Mouse (Mus musculus) cerebellum, postnatal 25 days (tissue): ENCODE measurements around the gene Ppp1r15a.
A peak's percentile ranks its signal among the peaks of the same experiment; 100 is the strongest.
"Not testable (repeated sequence)": the region's sequence is repeated elsewhere in the genome, so short reads cannot be mapped to it uniquely, and the experiment has no call there.

ENCODE experiments used
- DNase-seq, 2 experiments: peaks; one replicate each; pipeline ENCODE4 v3.0.0; 2021; ENCODE audit warnings: mixed read lengths in 2 of 2

Gene Ppp1r15a

DNA sequence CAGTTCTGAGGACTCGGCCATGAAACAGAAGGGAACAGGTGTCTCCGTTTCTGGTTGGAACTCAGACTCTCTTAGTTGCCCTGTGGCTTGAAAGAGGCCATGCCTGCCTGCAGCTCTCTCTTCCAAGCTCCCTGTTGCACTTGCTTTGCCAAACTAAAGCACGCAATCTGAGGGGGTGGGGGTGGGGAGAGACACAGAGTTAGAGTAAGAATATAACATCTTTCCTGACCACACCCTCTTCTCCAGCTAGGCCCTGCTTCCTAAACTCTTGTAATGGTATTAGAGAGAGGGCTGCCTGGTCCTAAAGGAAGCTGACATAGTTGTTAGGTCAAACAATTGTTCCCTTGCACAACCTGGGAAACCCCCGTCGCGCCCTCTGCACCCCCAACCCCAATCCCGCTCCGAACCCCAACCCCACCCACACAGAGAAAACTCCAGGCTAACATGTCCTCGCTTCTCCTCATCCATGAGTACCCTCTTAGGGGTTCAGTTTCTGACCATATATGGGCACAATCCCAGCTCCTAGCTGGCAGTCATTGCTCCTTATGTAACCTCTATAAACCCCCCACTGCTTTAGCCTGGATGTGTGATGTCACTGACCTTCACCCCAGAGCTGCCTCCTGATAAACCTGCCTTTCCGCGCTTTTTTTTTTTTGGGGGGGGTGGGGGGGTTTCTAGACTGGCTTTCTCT lies 24.9 kb upstream of the Ppp1r15a start:
- no peak for DNase-seq

DNA sequence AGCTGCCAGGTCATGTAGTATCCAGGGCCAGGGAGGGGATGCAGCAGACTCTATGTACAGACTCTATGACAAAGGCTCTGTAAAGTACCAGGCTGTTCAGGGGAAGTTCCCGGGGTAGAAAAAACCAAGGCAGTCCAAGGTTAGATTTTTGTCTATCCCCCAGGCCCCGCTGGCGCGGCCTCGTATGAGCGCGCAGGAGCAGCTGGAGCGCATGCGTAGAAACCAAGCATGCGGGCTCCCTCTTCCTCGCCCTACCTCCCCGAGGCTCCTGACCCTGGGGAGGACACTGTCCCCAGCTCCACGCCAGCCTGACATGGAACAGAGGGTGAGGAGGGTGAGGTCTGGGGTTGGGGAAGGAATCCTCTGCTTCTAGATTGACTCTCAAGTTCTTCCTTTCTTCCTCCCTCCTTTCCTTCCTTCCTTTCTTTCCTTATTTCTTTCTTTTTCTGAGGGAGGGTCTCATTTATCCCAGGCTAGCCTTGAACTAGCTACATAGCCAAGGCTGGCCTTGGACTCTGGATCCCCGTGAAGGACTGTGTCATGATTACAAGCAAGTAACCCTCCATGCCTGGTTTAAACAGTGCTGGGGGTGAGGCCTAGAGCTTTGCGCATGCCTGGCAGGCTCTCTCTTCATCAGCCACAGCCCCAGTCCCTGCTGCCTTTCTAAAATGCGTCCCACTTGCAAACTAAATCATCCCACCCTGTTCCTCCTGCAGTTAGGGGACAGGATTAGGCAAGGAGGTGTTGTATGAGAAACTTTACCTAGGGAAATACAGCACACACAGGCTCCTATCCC lies 23.8 kb upstream of the Ppp1r15a start:
- no peak for DNase-seq

DNA sequence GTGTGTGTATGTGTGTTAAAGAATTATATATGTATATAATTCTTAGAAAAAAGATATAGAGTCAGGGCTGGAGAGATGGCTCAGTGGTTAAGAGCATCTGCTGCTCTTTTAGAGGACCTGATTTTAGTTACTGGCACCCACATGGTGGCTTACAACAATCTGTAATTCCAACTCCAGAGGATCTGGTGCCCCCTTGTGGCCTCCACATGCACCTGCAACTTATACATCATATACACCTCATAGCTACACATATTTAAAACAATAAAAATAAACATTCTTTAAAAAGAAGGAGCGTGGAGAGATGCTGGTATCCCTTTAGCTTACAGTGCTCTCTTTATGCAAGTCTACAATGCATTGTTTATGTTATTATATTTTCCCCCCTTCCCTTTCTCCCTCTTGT lies 18.5 kb upstream of the Ppp1r15a start:
- no peak for DNase-seq

DNA sequence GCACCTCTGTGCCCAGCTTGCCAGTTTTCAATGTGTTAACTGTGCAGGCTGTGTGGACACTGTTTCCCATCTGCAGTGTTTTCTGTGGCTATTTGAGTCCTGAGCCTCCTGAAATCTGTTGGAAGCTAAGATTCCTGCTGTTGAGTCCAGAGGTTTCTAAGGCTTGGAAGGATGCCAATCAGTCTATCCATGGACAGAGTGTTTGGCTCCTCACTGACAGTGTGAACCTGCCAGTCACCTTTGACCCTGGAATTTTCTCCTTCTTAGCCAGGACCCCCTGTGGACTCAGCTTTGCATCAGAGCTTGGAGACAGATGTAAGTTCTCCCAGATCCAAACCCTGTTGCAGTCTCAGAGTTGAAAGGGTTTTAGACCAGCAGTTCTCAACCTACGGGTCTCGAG lies 14.1 kb upstream of the Ppp1r15a start:
- no peak for DNase-seq

DNA sequence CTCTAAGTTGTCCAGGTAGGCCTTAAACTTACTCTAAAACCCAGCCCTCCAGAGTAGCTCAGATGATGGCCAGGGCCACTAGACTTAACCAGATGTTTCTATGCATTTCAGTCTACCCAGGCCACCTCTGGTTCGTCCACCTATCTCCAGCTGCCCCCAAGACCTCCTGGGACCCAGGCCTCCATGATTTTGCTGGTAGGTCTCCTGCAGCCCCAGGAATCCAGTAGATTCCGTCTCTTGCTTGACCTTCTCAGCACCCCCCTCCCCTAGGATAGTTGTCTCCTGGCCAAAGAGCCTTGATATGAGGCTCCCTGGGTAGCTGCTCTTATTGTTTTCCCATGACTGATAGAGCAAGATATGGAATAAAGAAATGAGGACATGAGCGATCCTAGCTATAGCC lies 13.0 kb upstream of the Ppp1r15a start:
- DNase-seq: no peak

DNA sequence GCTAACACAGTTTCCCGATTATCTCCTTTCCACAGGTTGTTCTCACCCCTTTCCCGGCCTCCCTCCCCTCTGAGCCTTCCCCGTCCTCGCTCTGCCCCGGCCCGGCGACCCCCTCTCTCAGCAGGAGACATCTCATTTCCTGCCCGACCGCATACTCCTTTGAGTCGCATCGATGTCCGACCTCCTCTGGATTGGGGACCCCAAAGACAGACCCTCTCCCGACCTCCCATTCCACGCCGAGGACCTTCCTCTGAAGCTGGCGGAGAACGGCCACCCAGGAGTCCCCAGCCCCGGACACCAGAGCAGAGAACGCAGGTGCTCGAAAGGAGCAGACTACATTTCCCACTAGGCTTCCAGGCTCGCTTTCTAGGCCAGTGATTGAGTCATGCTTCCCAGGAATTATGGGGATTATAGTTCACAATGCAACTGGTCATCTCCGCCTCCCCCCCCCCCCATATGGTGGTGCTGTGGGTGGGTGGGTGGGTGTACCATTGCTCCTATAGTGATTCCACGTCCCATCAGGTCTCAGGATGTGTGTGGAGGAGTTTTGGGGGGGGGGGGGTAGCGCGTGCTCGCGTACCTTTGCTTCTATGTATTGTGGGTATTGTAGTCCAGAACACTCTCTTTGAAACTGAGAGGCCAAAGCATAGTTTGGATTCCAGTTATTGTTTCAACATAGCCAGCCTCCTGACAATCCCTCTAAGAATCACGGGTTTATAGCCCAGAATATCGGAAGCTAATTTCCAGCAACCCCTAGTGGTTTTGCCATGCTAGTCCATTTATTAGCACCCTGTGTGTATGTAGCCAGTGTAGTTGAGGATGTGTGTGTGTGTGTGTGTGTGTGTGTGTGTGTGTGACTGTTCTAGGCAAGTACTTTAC lies 12.3 kb upstream of the Ppp1r15a start:
- peak; percentile 72 to 78 for DNase-seq

DNA sequence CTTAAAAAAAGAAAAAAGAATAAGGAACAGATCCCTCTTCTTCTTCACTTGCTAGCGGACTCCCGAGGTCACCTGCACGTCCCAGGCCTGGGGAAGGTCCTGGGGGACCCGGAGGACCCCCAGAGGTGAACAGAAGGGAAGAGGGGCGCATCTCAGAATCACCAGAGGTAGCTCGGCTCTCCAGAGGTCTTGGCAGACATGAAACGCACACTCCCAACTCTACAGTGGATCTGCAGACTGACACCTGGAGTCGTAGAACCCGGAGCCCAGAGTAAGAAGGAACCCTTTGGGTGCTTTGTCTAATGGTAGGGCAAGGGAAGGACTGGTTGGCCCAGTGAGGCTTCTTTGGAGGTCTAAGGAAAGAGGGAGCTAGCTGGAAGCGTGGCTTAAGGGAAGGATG lies 11.5 kb upstream of the Ppp1r15a start:
- peak in 1 of 2 experiments; percentile 17 for DNase-seq

DNA sequence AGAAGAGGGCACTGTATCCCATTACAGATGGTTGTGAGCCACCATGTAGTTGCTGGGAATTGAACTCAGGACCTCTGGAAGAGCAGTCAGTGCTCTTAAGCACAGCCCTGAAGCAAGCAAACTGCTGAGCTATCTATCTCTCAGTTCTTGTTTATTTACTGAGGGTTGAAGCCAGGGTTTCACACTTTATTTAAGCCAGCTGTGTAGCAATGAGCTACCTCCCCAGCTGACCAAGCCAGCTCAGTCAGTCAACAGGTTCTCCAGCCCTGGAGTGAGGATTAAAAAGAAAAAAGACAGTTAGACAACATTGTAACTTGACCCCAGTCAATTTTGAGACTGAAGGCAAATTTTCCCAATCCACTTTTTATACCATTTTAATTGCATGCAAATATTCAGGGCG lies 9.6 kb upstream of the Ppp1r15a start:
- no peak for DNase-seq

DNA sequence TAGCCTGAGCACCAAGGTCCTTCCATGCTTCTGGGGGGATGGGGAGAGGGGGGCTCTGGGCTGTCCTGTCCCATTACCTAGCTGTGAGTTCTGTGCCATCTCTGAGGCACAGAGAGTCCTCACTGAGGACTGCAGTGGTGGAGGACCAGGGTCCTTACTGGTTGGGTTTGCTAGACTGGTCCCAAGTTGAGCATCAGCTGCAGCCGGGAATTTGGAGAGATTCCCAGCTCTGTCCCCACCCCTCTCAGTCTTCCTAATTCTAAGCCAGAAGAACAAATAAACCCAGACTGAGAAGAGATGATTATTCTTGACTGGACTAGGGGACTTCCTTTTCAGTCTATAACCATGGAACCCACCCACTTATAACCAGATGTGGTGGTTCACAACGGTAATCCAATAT lies 4.6 kb upstream of the Ppp1r15a start:
- DNase-seq: no peak

DNA sequence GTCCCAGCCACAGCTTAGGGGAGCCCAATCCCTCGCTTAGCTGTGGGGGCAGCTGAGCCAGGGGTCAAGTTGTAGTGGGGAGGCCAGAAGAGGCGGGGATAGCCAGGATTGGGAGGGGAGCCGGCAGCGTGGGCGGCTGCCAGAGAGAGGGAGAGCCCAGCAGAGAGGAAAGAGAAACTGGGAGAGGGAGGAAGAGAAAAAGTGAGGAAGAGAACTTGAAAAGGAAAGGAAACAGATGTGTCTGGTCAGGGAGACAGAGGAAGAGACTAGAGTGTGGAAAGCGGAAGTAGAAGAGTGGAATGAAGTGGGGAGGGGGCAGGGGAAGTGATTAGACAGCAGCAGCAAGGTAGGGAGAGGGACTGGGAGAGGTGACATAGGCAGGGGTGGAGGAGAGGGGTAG lies 3.4 kb upstream of the Ppp1r15a start:
- DNase-seq: no peak

DNA sequence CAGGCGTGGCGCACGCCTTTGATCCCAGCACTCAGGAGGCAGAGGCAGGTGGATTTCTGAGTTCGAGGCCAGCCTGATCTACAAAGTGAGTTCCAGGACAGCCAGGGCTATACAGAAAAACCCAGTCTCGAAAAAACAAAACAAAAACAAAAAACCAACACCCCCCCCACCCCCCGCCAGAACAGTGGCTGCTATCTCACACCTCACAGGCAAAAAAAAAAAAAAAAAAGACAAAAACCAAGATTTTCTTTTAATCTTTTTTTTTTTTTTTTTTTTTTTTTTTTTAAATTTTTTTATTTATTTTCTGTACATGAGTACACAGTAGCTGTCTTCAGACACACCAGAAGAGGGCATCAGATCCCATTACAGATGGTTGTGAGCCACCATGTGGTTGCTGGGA lies 1.1 kb upstream of the Ppp1r15a start:
- not testable (repeated sequence) for DNase-seq

DNA sequence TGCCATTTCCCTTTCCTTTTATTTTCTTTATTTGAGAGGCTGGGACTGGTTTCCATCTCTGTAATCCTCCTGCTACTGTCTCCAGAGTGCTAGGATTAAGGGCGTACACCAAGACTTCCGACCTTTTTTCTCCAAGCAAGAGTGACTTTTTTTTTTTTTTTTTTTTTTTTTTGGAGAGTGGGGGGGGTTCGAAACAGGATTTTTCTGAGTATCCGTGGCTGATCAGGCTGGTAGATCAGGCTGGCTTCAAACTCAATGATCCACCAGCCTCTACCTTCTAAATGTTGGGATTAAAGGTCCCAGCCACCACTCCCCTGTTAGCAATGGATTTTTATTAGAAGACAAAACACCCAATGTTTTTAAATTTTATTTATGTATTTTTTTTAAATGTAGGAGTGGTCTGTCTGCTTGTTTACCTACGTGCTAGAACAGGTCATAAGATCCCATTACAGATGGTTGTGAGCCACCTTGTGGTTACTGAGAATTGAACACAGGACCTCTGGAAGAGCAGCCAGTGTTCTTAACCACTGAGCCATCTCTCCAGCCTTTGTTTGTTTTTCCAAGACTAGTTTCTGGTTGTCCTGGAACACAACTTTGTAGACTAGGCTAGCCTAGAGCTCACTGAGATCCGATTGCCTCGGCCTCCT lies 529 bp upstream of the Ppp1r15a start:
- peak; percentile 34 to 49 for DNase-seq

DNA sequence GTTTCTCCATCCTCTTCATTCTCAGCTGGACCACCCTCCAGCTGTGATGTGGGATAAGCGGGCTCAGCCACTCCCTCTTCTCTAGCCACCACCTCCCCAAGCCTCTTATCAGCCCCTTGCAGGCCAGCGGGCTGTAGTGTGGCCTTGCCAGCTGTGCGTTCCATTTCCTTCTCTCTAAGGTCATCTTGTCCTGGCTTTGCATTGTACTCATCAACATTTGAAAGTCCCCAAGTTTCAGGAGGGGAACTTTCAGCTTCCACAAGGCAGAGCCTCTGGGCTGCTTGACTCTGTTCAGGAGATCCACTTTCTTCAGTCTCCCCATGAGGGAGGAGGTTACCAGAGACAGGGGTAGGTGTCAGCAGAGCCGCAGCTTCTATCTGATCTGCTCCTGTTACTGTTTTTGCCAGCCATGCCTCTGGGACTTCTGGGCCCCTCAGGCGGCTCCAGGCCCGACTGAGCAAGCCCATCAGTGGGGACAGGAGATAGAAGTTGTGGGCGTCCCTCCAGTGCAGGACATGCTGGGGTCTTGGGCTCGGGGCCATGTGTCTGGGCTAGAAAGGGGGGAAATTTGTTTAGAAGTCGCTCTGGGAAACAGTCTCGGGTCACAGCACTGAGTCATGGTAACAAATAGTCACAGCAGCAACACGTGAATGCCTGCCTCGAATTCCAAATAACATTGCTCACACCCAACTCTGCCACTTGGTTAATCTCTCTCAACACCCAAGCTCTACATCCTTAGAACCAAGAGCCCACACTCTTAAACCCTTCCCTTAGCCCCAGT lies 1.0 kb downstream of the Ppp1r15a start:
- peak; percentile 33 to 49 for DNase-seq

DNA sequence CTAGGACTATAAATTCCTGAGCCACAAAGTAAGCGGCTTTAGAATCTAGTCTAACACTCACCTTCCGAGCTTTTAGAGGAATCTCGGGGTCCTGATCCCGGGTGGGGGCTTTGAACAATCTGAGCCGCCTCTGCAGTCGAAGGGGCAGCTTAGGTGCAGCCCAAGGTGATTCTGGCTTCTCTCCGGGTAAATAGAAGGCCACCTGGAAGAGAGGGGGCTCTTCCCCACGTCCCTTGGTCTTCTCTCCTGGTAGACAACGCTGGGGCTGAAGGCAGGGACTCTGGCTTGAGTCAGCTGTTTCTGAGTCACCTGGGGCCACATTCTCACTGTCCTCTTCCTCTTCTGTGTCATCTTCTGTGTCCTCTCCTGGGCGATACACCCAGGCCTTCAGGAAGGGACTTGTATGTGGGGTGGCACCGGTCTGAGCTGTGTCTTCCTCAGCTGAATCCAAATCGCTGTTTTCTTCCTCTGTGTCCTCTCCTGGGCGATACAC lies 2.3 kb downstream of the Ppp1r15a start:
- no peak for DNase-seq

DNA sequence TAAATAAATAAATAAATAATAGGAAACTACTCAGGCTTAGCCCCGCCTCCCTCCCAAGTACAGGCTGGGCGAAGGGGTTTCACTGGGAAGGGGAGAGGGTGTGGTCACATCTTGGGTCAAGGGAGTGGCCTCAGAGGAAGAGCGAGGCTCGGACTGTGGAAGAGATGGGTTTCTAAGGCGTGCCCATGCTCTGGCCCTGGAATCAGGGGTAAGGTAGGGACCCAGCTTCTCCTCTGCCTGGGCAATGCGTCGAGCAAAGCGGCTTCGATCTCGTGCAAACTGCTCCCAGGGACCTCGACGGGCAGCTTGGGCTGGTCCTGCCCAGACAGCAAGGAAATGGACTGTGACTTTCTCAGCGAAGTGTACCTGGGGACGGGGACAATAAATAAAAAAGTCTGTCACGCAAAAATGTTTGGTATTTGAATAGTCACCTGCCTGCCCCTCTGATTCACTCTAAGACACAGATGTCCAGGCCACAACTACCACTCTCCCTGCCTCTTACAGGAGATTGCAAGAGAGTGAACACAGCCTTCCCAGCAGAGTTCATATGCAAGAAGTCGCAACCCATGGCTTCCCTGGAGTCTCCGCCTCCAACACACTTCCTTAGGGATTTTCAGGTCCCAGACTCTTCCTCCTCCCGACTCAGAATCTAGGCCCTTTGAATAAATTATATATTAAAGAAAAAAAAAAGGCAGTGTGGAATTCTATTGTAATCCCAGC lies 3.0 kb downstream of the Ppp1r15a start:
- no peak for DNase-seq

DNA sequence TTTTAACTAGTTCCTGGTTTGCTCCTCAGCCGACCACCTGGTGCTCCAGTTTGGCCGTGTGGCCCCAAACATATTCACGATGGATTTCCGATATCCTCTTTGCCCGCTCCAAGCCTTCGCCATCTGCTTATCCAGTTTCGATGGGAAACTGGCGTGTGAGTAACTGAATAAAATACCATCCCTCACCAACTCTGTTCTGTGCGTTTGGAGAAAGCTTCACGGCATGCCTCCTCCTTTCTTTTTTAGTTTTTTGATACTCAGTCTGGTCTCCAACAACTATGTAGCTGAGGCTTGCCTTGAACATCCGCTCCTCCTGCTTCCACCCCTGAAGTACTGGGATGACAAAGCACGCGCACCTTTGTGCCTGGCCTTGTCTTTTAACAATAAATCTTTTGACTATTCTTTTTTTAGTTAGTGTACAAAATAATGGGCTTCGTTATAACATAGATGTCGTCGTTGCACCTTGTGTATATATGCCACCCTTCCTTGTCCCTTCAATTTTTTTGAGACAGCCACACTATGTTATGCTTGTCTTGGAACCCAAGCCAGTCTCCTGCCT lies 3.8 kb downstream of the Ppp1r15a start:
- no peak for DNase-seq

DNA sequence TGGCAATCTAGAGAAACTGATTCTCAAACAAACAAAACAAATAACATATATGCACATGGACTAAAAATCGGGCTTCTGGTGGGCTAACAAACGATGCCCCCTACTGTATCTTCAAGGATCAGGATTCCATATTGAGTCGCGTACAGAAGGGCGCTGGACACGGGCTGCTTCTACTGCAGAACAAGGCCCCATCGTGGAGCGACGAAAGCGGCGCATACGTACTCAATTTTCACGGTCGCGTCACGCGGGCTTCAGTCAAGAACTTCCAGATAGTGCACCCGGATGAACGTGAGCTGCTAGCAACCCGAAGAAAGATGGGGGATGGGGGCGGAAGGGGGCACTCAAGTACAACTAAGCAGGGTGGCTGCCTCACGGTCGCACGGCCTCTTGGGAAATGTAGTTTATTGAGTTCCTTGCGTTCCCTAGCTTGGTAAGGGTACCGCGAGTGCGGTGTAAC lies 4.3 kb downstream of the Ppp1r15a start:
- DNase-seq: peak; percentile 87 to 89

DNA sequence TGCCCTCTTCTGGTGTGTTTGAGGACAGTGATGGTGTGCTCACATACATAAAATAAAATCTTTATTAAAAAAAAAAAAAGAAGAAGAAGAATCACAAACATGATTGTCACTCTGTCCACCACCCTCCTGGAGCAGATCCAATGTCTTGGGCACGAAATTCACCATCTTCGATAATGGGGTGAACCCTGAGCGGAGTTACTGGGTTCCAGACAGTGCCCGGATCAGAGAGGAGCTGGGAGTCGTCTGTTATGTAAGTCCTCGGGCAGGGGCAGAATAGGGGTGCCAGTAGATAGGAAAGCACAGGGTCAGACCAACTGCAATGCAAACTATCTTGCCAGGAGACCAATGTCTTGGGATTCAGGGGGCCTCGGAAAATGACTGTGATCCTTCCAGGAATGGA lies 5.5 kb downstream of the Ppp1r15a start:
- DNase-seq: no peak

DNA sequence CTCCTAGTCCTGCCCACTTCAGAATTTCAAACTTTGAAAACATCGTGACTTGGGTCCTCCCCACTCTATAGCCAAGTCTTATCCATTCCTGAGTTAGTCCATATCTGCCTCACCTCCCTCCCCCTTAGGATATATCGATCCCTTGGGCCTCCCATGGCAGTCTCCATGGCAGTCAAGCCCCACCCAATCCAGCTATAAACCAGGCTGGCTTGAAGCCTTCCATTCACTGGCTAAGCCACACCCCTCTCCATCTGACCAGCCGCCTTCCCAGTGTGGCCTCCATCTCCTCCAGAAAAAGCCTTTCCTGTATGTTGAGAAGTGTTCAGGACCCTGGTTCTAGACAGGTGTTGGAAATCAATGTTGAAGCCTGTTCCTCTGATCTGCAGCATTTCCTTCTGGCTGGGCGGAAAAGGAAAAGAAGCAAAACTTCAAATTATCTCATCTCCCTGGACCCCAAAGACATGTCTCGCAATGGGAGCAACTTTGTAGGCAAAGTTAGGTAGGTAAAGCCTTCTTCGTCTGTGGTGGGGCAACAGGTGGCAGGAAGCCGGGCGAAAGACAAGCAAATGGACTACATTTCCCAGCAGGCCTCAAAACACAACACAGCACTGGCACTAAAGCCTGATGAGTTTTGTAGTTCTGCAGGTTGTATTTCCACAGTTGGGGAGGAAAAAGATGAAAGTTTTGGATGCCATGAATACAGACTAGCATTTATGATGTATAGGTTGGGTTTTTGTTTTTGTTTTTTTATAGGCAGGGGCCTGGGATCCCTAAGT lies 6.5 kb downstream of the Ppp1r15a start:
- DNase-seq: peak in 1 of 2 experiments; percentile 52

DNA sequence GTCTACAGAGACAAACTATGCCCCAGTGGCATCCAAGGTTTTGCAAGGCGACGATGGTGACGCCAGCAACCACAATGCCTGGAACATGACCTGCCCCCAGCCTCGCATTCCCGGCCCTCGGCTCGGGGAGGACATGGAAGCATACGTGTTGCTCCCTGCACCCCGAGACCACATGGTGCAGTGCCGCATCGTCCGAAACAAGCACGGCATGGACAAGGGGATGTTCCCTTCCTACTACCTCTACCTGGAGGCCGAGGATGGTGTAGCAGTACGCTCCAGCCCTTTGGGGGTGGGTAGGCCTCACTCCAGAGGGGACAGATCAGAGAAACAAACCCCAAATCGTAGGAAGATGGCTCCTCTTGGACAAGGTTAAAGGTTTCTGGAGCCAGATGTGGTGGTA lies 7.5 kb downstream of the Ppp1r15a start:
- no peak for DNase-seq
